Mouse (Mus musculus) embryo, embryonic 9.5 days (tissue): Measurements from ENCODE around the gene Abhd18.
"Not testable (repeated sequence)": the region's sequence is repeated elsewhere in the genome, so short reads cannot be mapped to it uniquely, and the experiment has no call there.

ENCODE experiments used
- DNase-seq: peaks from one replicate; pipeline ENCODE4 v3.0.0-alpha.2; 2017; ENCODE audit errors: extremely low spot score

Abhd18 gene

GRCm38 (mm10) chr3:40846957-40847017 is at the start of gene Abhd18:
Gene Abhd18, plus strand, starts transcription at chr3:40846970.
- DNase-seq: not testable (repeated sequence)

GRCm38 (mm10) chr3:40798054-40798453 is 48.7 kb upstream of the Abhd18 start:
- DNase-seq: no peak

GRCm38 (mm10) chr3:40798500-40798899 is 48.3 kb upstream of the Abhd18 start:
- DNase-seq: peak; percentile 40

GRCm38 (mm10) chr3:40799530-40800372 is 47.0 kb upstream of the Abhd18 start, which contains the start of gene Plk4:
Gene Plk4, plus strand, starts transcription at chr3:40800019.
- peak; percentile 92 for DNase-seq

GRCm38 (mm10) chr3:40800373-40800823 is 46.4 kb upstream of the Abhd18 start:
- DNase-seq: no peak

GRCm38 (mm10) chr3:40806871-40807270 is 39.9 kb upstream of the Abhd18 start:
- no peak for DNase-seq

- DNase-seq: no peak
These were observed 38.1 kb upstream of the Abhd18 start for GRCm38 (mm10) chr3:40808686-40809085.

GRCm38 (mm10) chr3:40809894-40810293 is 36.9 kb upstream of the Abhd18 start:
- no peak for DNase-seq

- no peak for DNase-seq
These were observed 33.5 kb upstream of the Abhd18 start for GRCm38 (mm10) chr3:40813275-40813674.

GRCm38 (mm10) chr3:40845521-40845920 is 1.2 kb upstream of the Abhd18 start:
- not testable (repeated sequence) for DNase-seq

GRCm38 (mm10) chr3:40846473-40846956 is 255 bp upstream of the Abhd18 start, which contains the start of gene Mfsd8:
Gene Mfsd8, minus strand, starts transcription at chr3:40846886.
- DNase-seq: peak; percentile 97

GRCm38 (mm10) chr3:40847018-40847417 is 248 bp downstream of the Abhd18 start:
- peak; percentile 64 for DNase-seq

GRCm38 (mm10) chr3:40847936-40848335 is 1.2 kb downstream of the Abhd18 start:
- not testable (repeated sequence) for DNase-seq

- DNase-seq: not testable (repeated sequence)
These were observed 6.5 kb downstream of the Abhd18 start for GRCm38 (mm10) chr3:40853123-40853738.

- DNase-seq: peak; percentile 98
These were observed 47.1 kb downstream of the Abhd18 start for GRCm38 (mm10) chr3:40893816-40894258.

- peak; percentile 39 for DNase-seq
These were observed 47.6 kb downstream of the Abhd18 start for GRCm38 (mm10) chr3:40894336-40894735.

GRCm38 (mm10) chr3:40902443-40902842 is 55.7 kb downstream of the Abhd18 start, which contains the start of gene 1700034I23Rik:
Gene 1700034I23Rik, minus strand, starts transcription at chr3:40902543.
- DNase-seq: not testable (repeated sequence)

GRCm38 (mm10) chr3:40938189-40938588 is 91.4 kb downstream of the Abhd18 start:
- no peak for DNase-seq

- DNase-seq: no peak
These were observed 91.8 kb downstream of the Abhd18 start for GRCm38 (mm10) chr3:40938592-40938991.

- DNase-seq: no peak
These were observed 92.2 kb downstream of the Abhd18 start for GRCm38 (mm10) chr3:40939019-40939418.

- DNase-seq: peak; percentile 100
These were observed 102.6 kb downstream of the Abhd18 start, which contains the start of gene Larp1b for GRCm38 (mm10) chr3:40949170-40949902. Gene Larp1b, plus strand, starts transcription at chr3:40949828.

GRCm38 (mm10) chr3:40949903-40950600 is 103.3 kb downstream of the Abhd18 start:
- DNase-seq: no peak
